Mouse (Mus musculus) CH12.LX (cell line): ENCODE data around the gene Mtfr1l. TPM values are rescaled to one million over a fixed set of nuclear protein-coding genes. Genes with fewer than 3 reads are reported as not detected.

Source experiments
- DNase-seq: peaks from one replicate; pipeline ENCODE4 v3.0.0-alpha.2; 2013; ENCODE audit errors: extremely low read depth
- H3K27ac ChIP-seq: 2 replicates; pipeline ENCODE4 v1.5.1; 2012; ENCODE audit warnings: low read depth, mild to moderate bottlenecking, control low read depth, moderate library complexity; ENCODE audit not compliant: insufficient read depth
- H3K27me3 ChIP-seq: replicated peaks from 2 replicates; pipeline ENCODE3; 2012; ENCODE audit warnings: inconsistent platforms
- H3K36me3 ChIP-seq, 2 experiments: replicated peaks in 1 of 2; 2 replicates each; pipeline versions ENCODE3 to v1.6.1; 2012; ENCODE audit warnings: inconsistent platforms in 1 of 2, low read length in 1 of 2, mild to moderate bottlenecking in 1 of 2, mixed read lengths in 1 of 2, moderate library complexity in 1 of 2; ENCODE audit not compliant: control insufficient read depth in 1 of 2, insufficient read depth in 1 of 2
- H3K4me1 ChIP-seq, 2 experiments: 2 replicates each; pipeline ENCODE4 v1.6.1; 2012; ENCODE audit warnings: inconsistent platforms in 1 of 2, moderate library complexity in 1 of 2; ENCODE audit not compliant: insufficient read depth in 2 of 2, control insufficient read depth in 1 of 2
- H3K4me2 ChIP-seq: 2 replicates; pipeline ENCODE4 v1.6.1; 2012; ENCODE audit warnings: low read depth, mild to moderate bottlenecking, control low read depth; ENCODE audit not compliant: poor library complexity, insufficient read depth, severe bottlenecking
- H3K4me3 ChIP-seq, 3 experiments: fragments of 150-350 bp in 1 of 3; sonication (generic) in 1 of 3; replicated peaks in 1 of 3; 2 replicates each; pipeline versions ENCODE3 to v1.5.1; 2011 to 2012; ENCODE audit warnings: low read depth in 2 of 3, low read length in 2 of 3, mild to moderate bottlenecking in 2 of 3, moderate library complexity in 2 of 3, control low read depth in 1 of 3, improper control_type of control experiment in 1 of 3, inconsistent platforms in 1 of 3, mixed read lengths in 1 of 3; ENCODE audit not compliant: poor library complexity in 1 of 3
- H3K79me2 ChIP-seq: replicated peaks from 2 replicates; pipeline ENCODE4 v1.6.1; 2012; ENCODE audit warnings: mild to moderate bottlenecking, moderate library complexity; ENCODE audit not compliant: control insufficient read depth, poor library complexity, insufficient read depth, severe bottlenecking; ENCODE audit errors: extremely low read depth
- H3K9ac ChIP-seq: 2 replicates; pipeline ENCODE4 v1.6.1; 2012; ENCODE audit warnings: low read depth, mild to moderate bottlenecking, control low read depth, moderate library complexity; ENCODE audit not compliant: insufficient read depth
- H3K9me3 ChIP-seq: replicated peaks from 2 replicates; pipeline ENCODE3; 2012; ENCODE audit warnings: low read length, inconsistent platforms, mixed read lengths
- E2F4 ChIP-seq: IDR thresholded peaks from 2 replicates; pipeline ENCODE4 v1.6.1; 2011; ENCODE audit warnings: low read depth, low read length, improper control_type of control experiment; ENCODE audit not compliant: insufficient replicate concordance
- ELF1 ChIP-seq: IDR thresholded peaks from 2 replicates; pipeline ENCODE4 v1.6.1; 2014; ENCODE audit warnings: low read depth, mild to moderate bottlenecking, inconsistent platforms, low read length, improper control_type of control experiment
- EP300 ChIP-seq: IDR thresholded peaks from 2 replicates; pipeline ENCODE4 v1.6.1; 2011; ENCODE audit warnings: low read length, improper control_type of control experiment
- ETS1 ChIP-seq: conservative IDR thresholded peaks from 2 replicates; pipeline ENCODE4 v1.6.1; 2012; ENCODE audit warnings: low read depth, mild to moderate bottlenecking, inconsistent platforms, low read length, improper control_type of control experiment, moderate library complexity
- GABPA ChIP-seq: IDR thresholded peaks from 2 replicates; pipeline ENCODE4 v1.6.1; 2012; ENCODE audit warnings: low read depth, low read length, improper control_type of control experiment, inconsistent platforms; ENCODE audit not compliant: insufficient replicate concordance
- KAT2A ChIP-seq: IDR thresholded peaks from 2 replicates; pipeline ENCODE4 v1.6.1; 2012; ENCODE audit warnings: low read length, improper control_type of control experiment, inconsistent platforms; ENCODE audit not compliant: insufficient replicate concordance
- MAX ChIP-seq: IDR thresholded peaks from 2 replicates; pipeline ENCODE4 v1.6.1; 2011; ENCODE audit warnings: low read length, improper control_type of control experiment
- MEF2A ChIP-seq: IDR thresholded peaks from 2 replicates; pipeline ENCODE4 v1.6.1; 2014; ENCODE audit warnings: low read depth, mild to moderate bottlenecking, inconsistent platforms, low read length, improper control_type of control experiment, borderline replicate concordance
- NRF1 ChIP-seq: IDR thresholded peaks from 2 replicates; pipeline ENCODE4 v1.6.1; 2014; ENCODE audit warnings: low read depth, mild to moderate bottlenecking, inconsistent platforms, low read length, improper control_type of control experiment, moderate library complexity
- POLR2AphosphoS2 ChIP-seq: IDR thresholded peaks from 2 replicates; pipeline ENCODE4 v1.6.1; 2011; ENCODE audit warnings: low read depth, low read length, improper control_type of control experiment
- RAD21 ChIP-seq: IDR thresholded peaks from 2 replicates; pipeline ENCODE4 v1.6.1; 2011; ENCODE audit warnings: low read depth, mild to moderate bottlenecking, low read length, improper control_type of control experiment, moderate library complexity
- SIN3A ChIP-seq: IDR thresholded peaks from 2 replicates; pipeline ENCODE4 v1.6.1; 2012; ENCODE audit warnings: low read length, improper control_type of control experiment, inconsistent platforms
- SMC3 ChIP-seq: IDR thresholded peaks from 2 replicates; pipeline ENCODE4 v1.6.1; 2011; ENCODE audit warnings: low read depth, low read length, improper control_type of control experiment
- UBTF ChIP-seq: IDR thresholded peaks from 2 replicates; pipeline ENCODE4 v1.6.1; 2012; ENCODE audit warnings: low read depth, mild to moderate bottlenecking, inconsistent platforms, low read length, improper control_type of control experiment, moderate library complexity
- USF1 ChIP-seq: IDR thresholded peaks from 2 replicates; pipeline ENCODE4 v1.6.1; 2014; ENCODE audit warnings: low read depth, mild to moderate bottlenecking, inconsistent platforms, low read length, improper control_type of control experiment
- ZC3H11A ChIP-seq: IDR thresholded peaks from 2 replicates; pipeline ENCODE4 v1.6.1; 2012; ENCODE audit warnings: low read depth, mild to moderate bottlenecking, inconsistent platforms, low read length, improper control_type of control experiment
- ZKSCAN1 ChIP-seq: IDR thresholded peaks from 2 replicates; pipeline ENCODE4 v1.6.1; 2012; ENCODE audit warnings: low read depth, inconsistent platforms, low read length, improper control_type of control experiment, borderline replicate concordance
- ZMIZ1 ChIP-seq: IDR thresholded peaks from 2 replicates; pipeline ENCODE4 v1.6.1; 2012; ENCODE audit warnings: low read depth, mild to moderate bottlenecking, inconsistent platforms, low read length, improper control_type of control experiment
- dilution Hi-C: fragments of 300-500 bp; cut with MboI; formaldehyde crosslinking; loops from 2 replicates; pipeline ENCODE4 v1.14.3; 2020; ENCODE audit warnings: low sequenced_read_pairs; ENCODE audit not compliant: extremely low pct_unique_long_range_greater_than_20kb, extremely low pct_ligation_motif_present
- in situ Hi-C: fragments of 300-500 bp; cut with MboI; formaldehyde crosslinking; loops from 3 replicates; pipeline ENCODE4 v1.14.3; 2019; ENCODE audit warnings: low sequenced_read_pairs, low pct_ligation_motif_present, low pct_unique_long_range_greater_than_20kb, mixed read lengths
- polyA plus RNA-seq: library from polyadenylated mRNA; unstranded; fragments of >175 nt; gene quantifications from 2 replicates; pipeline ENCODE4 v1.2.1, GENCODE M21; 2012; ENCODE audit warnings: low read depth; ENCODE audit not compliant: insufficient read length
- total RNA-seq, 2 experiments: library from RNA; depleted of rRNA; stranded (reverse); fragments of 300-350 nt in 1 of 2; fragments of >200 nt in 1 of 2; gene quantifications; 2 replicates each; pipeline ENCODE4 v1.2.3; 2012 to 2014

Gene Mtfr1l
- total and polyA plus RNA-seq, 3 experiments, result 16.2 to 36.5 (median 34.0) TPM

DNA sequence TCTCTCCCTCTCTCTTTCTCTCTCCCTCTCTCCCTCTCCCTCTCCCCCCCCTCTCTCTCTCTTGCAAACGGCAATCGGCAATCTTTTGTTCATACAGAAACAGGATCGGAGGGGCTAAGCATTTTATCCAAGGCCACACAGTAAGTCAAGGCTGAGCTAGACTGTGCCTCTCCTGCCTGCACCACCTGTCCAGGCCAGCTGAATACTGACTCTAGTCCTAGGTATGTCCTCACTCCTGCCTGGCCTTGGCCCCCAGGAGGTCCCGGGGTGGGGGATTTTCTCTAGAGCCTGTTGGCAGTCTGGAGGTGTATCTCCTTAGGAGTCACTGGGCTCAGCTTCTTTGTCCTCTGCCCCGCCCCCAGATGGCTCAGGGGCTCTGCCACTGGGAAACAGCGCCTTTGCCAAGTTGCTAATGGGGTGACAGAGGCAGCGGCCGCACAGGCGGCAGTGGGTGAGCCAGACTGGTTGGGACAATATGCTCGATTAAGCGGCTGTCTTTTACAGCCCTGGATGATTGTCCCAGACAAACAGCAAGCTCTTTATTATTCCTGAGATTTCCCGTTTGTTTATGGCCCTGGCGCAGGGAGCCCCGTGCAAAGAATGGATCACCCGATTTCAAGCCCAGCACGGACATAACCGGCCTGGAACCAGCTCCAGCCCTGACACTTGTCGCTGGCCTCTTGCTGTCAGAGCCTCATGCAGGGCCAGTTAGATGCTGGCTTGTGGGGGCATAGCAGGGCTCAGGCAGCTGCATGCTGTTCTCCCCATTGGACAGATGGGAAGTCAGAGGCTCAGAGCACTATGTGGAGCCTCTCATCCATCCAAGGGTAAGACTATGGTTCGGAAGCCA is 32.4 kb upstream of the Mtfr1l start:
- in situ Hi-C loops, result no loop called here
- Histone ChIP-seq H3K27ac (no peak overlapping the region), H3K4me3 (no peak overlapping the region), H3K9ac (no peak overlapping the region), H3K4me2 (no peak overlapping the region), H3K36me3 (no peaks in the 10 kb centered on the region), H3K9me3 (peaks cover 12% of the 10 kb centered on the region), H3K79me2 (no peaks in the 10 kb centered on the region), H3K4me1 (peaks cover 0 to 29% of the 10 kb centered on the region in 2 experiments; a peak in 3 of 4 replicates), H3K27me3 (no peaks in the 10 kb centered on the region)
- dilution Hi-C loops, result no loop called here
- TF ChIP-seq RAD21 (no peak), ZKSCAN1 (no peak), GABPA (no peak), NRF1 (no peak), ZC3H11A (no peak)
- no peak for DNase-seq

DNA sequence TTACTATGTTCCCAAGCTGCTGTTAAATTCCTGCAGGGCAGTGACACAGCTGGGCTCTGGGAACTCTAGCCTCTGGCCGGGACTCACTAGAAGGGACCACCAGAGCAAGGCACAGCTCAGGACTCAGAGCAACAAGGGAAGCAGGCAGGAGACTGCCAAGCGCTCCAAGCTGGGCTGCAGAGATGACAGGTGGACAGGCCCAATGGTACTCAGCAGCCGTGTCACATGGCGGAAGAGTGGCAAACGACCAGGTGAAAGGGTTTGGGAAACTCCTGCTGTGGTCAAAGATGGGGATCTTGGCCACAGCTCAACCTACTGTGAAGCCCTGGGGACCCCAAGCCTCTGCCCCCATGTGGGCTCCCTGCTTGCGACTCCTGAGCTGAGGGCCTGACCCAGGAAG is 28.9 kb upstream of the Mtfr1l start:
- Histone ChIP-seq H3K4me3 (no peak overlapping the region), H3K9me3 (peaks cover 12% of the 10 kb centered on the region), H3K27me3 (no peaks in the 10 kb centered on the region), H3K36me3 (no peaks in the 10 kb centered on the region), H3K4me2 (no peak overlapping the region), H3K9ac (no peak overlapping the region), H3K4me1 (peaks cover 0 to 43% of the 10 kb centered on the region in 2 experiments; a peak in 3 of 4 replicates), H3K79me2 (no peaks in the 10 kb centered on the region), H3K27ac (no peak overlapping the region)
- in situ Hi-C loops (no loop called here), dilution Hi-C loops (no loop called here)
- peak; percentile 31 for DNase-seq
- TF ChIP-seq POLR2AphosphoS2 (no peak), EP300 (no peak), KAT2A (no peak), ZC3H11A (no peak), MEF2A (no peak), UBTF (no peak), USF1 (no peak), GABPA (no peak), E2F4 (no peak), ZMIZ1 (no peak), SIN3A (no peak), ELF1 (no peak), NRF1 (no peak), ZKSCAN1 (no peak), SMC3 (no peak), ETS1 (no peak), MAX (no peak)
